Mouse (Mus musculus): ENCODE results near the gene Cog2. TPM values are rescaled to one million over a fixed set of nuclear protein-coding genes. Genes with fewer than 3 reads are reported as not detected.

The Cog2 gene
- polyA plus RNA-seq, 1 experiment = 27.6 TPM

GRCm38 (mm10) chr8:124576751-124577150, 56.2 kb downstream of the Cog2 start:
- H3K4me3 ChIP-seq (ENCODE audit: insufficient read depth, poor library complexity, severe bottlenecking) = no peak overlapping the region
- H3K36me3 ChIP-seq (ENCODE audit: control insufficient read depth, insufficient read depth) = no peaks in the 10 kb centered on the region
- no peaks in the 10 kb centered on the region for H3K79me3 ChIP-seq (ENCODE audit: low read depth)
- H3K79me2 ChIP-seq (ENCODE audit: control insufficient read depth, insufficient read depth) = no peaks in the 10 kb centered on the region
- no peak for TF ChIP-seq MAX (IDR thresholded peaks at IDR 0.05)
- TF ChIP-seq MYOD1 (IDR thresholded peaks at IDR 0.05; ENCODE audit: control insufficient read depth, insufficient read length, low read depth) = no peak
- no peak for TF ChIP-seq MYOG (IDR thresholded peaks at IDR 0.05; ENCODE audit: control insufficient read depth, extremely low read depth, insufficient read length)
- TF ChIP-seq USF1 (IDR thresholded peaks at IDR 0.05; ENCODE audit: low read depth) = no peak
- no peak for TF ChIP-seq CEBPB (IDR thresholded peaks at IDR 0.05; ENCODE audit: low read depth)
- TF ChIP-seq CTCF (IDR thresholded peaks at IDR 0.05; ENCODE audit: control insufficient read depth, insufficient read depth, insufficient read length) = no peak
- TF ChIP-seq FOSL1 (IDR thresholded peaks at IDR 0.05; ENCODE audit: insufficient read depth, low read length, poor library complexity, severe bottlenecking) = no peak
- peaks cover 20% of the 10 kb centered on the region for H3K27me3 ChIP-seq (ENCODE audit: control insufficient read depth, insufficient read depth, insufficient read length)
- H3ac ChIP-seq (ENCODE audit: control insufficient read depth, insufficient read length, low read depth) = no peak overlapping the region

GRCm38 (mm10) chr8:124585718-124586425, 65.3 kb downstream of the Cog2 start:
- TF ChIP-seq MAX (IDR thresholded peaks at IDR 0.05) (no peak), MYOG (IDR thresholded peaks at IDR 0.05; ENCODE audit: control insufficient read depth, extremely low read depth, insufficient read length) (no peak), FOSL1 (IDR thresholded peaks at IDR 0.05; ENCODE audit: insufficient read depth, low read length, poor library complexity, severe bottlenecking) (no peak), USF1 (IDR thresholded peaks at IDR 0.05; ENCODE audit: low read depth) (no peak), CEBPB (IDR thresholded peaks at IDR 0.05; ENCODE audit: low read depth) (no peak), CTCF (IDR thresholded peaks at IDR 0.05; ENCODE audit: control insufficient read depth, insufficient read depth, insufficient read length) (no peak), MYOD1 (IDR thresholded peaks at IDR 0.05; ENCODE audit: control insufficient read depth, insufficient read length, low read depth) (no peak)

GRCm38 (mm10) chr8:124586556-124586955, 66.0 kb downstream of the Cog2 start:
- no peak overlapping the region for H3K4me3 ChIP-seq (ENCODE audit: insufficient read depth, poor library complexity, severe bottlenecking)
- no peaks in the 10 kb centered on the region for H3K36me3 ChIP-seq (ENCODE audit: control insufficient read depth, insufficient read depth)
- H3K27me3 ChIP-seq (ENCODE audit: control insufficient read depth, insufficient read depth, insufficient read length) = peaks cover 29% of the 10 kb centered on the region
- H3ac ChIP-seq (ENCODE audit: control insufficient read depth, insufficient read length, low read depth) = no peak overlapping the region
- no peak for TF ChIP-seq MYOD1 (IDR thresholded peaks at IDR 0.05; ENCODE audit: control insufficient read depth, insufficient read length, low read depth)
- no peak for TF ChIP-seq MYOG (IDR thresholded peaks at IDR 0.05; ENCODE audit: control insufficient read depth, extremely low read depth, insufficient read length)
- TF ChIP-seq MAX (IDR thresholded peaks at IDR 0.05) = no peak
- no peak for TF ChIP-seq CTCF (IDR thresholded peaks at IDR 0.05; ENCODE audit: control insufficient read depth, insufficient read depth, insufficient read length)
- TF ChIP-seq CEBPB (IDR thresholded peaks at IDR 0.05; ENCODE audit: low read depth) = no peak
- no peak for TF ChIP-seq USF1 (IDR thresholded peaks at IDR 0.05; ENCODE audit: low read depth)
- no peak for TF ChIP-seq FOSL1 (IDR thresholded peaks at IDR 0.05; ENCODE audit: insufficient read depth, low read length, poor library complexity, severe bottlenecking)
- no peaks in the 10 kb centered on the region for H3K79me3 ChIP-seq (ENCODE audit: low read depth)
- H3K79me2 ChIP-seq (ENCODE audit: control insufficient read depth, insufficient read depth) = no peaks in the 10 kb centered on the region

More at GRCm38 (mm10) chr8:124585718-124586425, 65.3 kb downstream of the Cog2 start:
- Histone ChIP-seq H3K4me3 (ENCODE audit: insufficient read depth, poor library complexity, severe bottlenecking) (no peak overlapping the region), H3K27me3 (ENCODE audit: control insufficient read depth, insufficient read depth, insufficient read length) (peaks cover 29% of the 10 kb centered on the region), H3K36me3 (ENCODE audit: control insufficient read depth, insufficient read depth) (no peaks in the 10 kb centered on the region), H3K79me3 (ENCODE audit: low read depth) (no peaks in the 10 kb centered on the region), H3ac (ENCODE audit: control insufficient read depth, insufficient read length, low read depth) (no peak overlapping the region), H3K79me2 (ENCODE audit: control insufficient read depth, insufficient read depth) (no peaks in the 10 kb centered on the region)

- Histone ChIP-seq H3K4me3 (ENCODE audit: insufficient read depth, poor library complexity, severe bottlenecking) (no peak overlapping the region), H3K27me3 (ENCODE audit: control insufficient read depth, insufficient read depth, insufficient read length) (peaks cover 26% of the 10 kb centered on the region), H3K36me3 (ENCODE audit: control insufficient read depth, insufficient read depth) (no peaks in the 10 kb centered on the region), H3ac (ENCODE audit: control insufficient read depth, insufficient read length, low read depth) (no peak overlapping the region), H3K79me3 (ENCODE audit: low read depth) (no peaks in the 10 kb centered on the region), H3K79me2 (ENCODE audit: control insufficient read depth, insufficient read depth) (no peaks in the 10 kb centered on the region)
- TF ChIP-seq FOSL1 (IDR thresholded peaks at IDR 0.05; ENCODE audit: insufficient read depth, low read length, poor library complexity, severe bottlenecking) = no peak
- TF ChIP-seq MYOD1 (IDR thresholded peaks at IDR 0.05; ENCODE audit: control insufficient read depth, insufficient read length, low read depth) = no peak
- no peak for TF ChIP-seq CEBPB (IDR thresholded peaks at IDR 0.05; ENCODE audit: low read depth)
- no peak for TF ChIP-seq CTCF (IDR thresholded peaks at IDR 0.05; ENCODE audit: control insufficient read depth, insufficient read depth, insufficient read length)
- no peak for TF ChIP-seq MAX (IDR thresholded peaks at IDR 0.05)
- TF ChIP-seq MYOG (IDR thresholded peaks at IDR 0.05; ENCODE audit: control insufficient read depth, extremely low read depth, insufficient read length) = no peak
- TF ChIP-seq USF1 (IDR thresholded peaks at IDR 0.05; ENCODE audit: low read depth) = no peak
Observed at GRCm38 (mm10) chr8:124589393-124589792, 68.8 kb downstream of the Cog2 start.

Other genes with a start within 250 kb of the Cog2 start
- gene Pgbd5, start 81.1 kb upstream of the Cog2 start, polyA plus RNA-seq (2012; fragmentation: generic; extraction: Trizol) = not detected
- gene Agt, start 48.9 kb downstream of the Cog2 start, polyA plus RNA-seq (2012; fragmentation: generic; extraction: Trizol) = not detected
- not detected for gene Capn9, start 55.3 kb downstream of the Cog2 start, polyA plus RNA-seq (2012; fragmentation: generic; extraction: Trizol)
- 52.1 TPM for gene 2310022B05Rik, start 142.6 kb downstream of the Cog2 start, polyA plus RNA-seq (2012; fragmentation: generic; extraction: Trizol)
- gene Ttc13, start 201.2 kb downstream of the Cog2 start, polyA plus RNA-seq (2012; fragmentation: generic; extraction: Trizol) = 23.0 TPM
- gene Arv1, start 201.4 kb downstream of the Cog2 start, polyA plus RNA-seq (2012; fragmentation: generic; extraction: Trizol) = 11.4 TPM
- 1.5 TPM for gene Fam89a, start 231.1 kb downstream of the Cog2 start, polyA plus RNA-seq (2012; fragmentation: generic; extraction: Trizol)